Mouse (Mus musculus): ENCODE measurements around the gene Pbx3. TPM values are rescaled to one million over a fixed set of nuclear protein-coding genes. Genes with fewer than 3 reads are reported as not detected.

The Pbx3 gene
- polyA plus RNA-seq (2011; ENCODE audit: insufficient read depth, insufficient read length, low read depth, missing spikeins), result 16.2 and 16.8 TPM in 2 replicates

GRCm38 (mm10) chr2:34372305-34373301, at the start of gene Pbx3:
Gene Pbx3, minus strand, starts transcription at chr2:34373142.
- Histone ChIP-seq H3K4me1 (ENCODE audit: control insufficient read depth, insufficient read depth, low read length) (no peaks in the 10 kb centered on the region), H3K9ac (ENCODE audit: low read depth, poor library complexity, severe bottlenecking) (peak within 1 kb of the TSS; percentile 100), H3K36me3 (ENCODE audit: control insufficient read depth, insufficient read depth, low read length, poor library complexity, severe bottlenecking) (no peaks in the 10 kb centered on the region), H3K4me3 (ENCODE audit: low read depth, low read length) (peak within 1 kb of the TSS; percentile 60), H3K9me3 (replicated peaks; ENCODE audit: control insufficient read depth, insufficient read depth, low read length, poor library complexity, severe bottlenecking) (no peaks in the 10 kb centered on the region), H3K27me3 (ENCODE audit: control insufficient read depth, insufficient read depth, low read length, poor library complexity, severe bottlenecking) (0 out of 2 replicates have a peak, but pooled peaks cover 1% of the 10 kb centered on the region), H3K27ac (ENCODE audit: insufficient read depth, low read length) (no peak within 1 kb of the TSS)
- TF ChIP-seq EP300 (IDR thresholded peaks at IDR 0.05; ENCODE audit: insufficient read depth, low read depth, low read length) (no peak), POLR2A (IDR thresholded peaks at IDR 0.05; ENCODE audit: insufficient read depth, low read length) (peak; percentile 10)

- Histone ChIP-seq H3K4me3 (ENCODE audit: low read depth, low read length) (no peak overlapping the region), H3K27me3 (ENCODE audit: control insufficient read depth, insufficient read depth, low read length, poor library complexity, severe bottlenecking) (no peaks in the 10 kb centered on the region), H3K27ac (ENCODE audit: insufficient read depth, low read length) (no peak overlapping the region), H3K36me3 (ENCODE audit: control insufficient read depth, insufficient read depth, low read length, poor library complexity, severe bottlenecking) (no peaks in the 10 kb centered on the region), H3K9me3 (replicated peaks; ENCODE audit: control insufficient read depth, insufficient read depth, low read length, poor library complexity, severe bottlenecking) (no peaks in the 10 kb centered on the region), H3K9ac (ENCODE audit: low read depth, poor library complexity, severe bottlenecking) (no peak overlapping the region), H3K4me1 (ENCODE audit: control insufficient read depth, insufficient read depth, low read length) (no peaks in the 10 kb centered on the region)
- TF ChIP-seq CTCF (IDR thresholded peaks at IDR 0.05; ENCODE audit: low read depth, low read length), result no peak
- no peak for TF ChIP-seq EP300 (IDR thresholded peaks at IDR 0.05; ENCODE audit: insufficient read depth, low read depth, low read length)
These were observed 47.3 kb upstream of the Pbx3 start for GRCm38 (mm10) chr2:34420256-34420655.

DNA sequence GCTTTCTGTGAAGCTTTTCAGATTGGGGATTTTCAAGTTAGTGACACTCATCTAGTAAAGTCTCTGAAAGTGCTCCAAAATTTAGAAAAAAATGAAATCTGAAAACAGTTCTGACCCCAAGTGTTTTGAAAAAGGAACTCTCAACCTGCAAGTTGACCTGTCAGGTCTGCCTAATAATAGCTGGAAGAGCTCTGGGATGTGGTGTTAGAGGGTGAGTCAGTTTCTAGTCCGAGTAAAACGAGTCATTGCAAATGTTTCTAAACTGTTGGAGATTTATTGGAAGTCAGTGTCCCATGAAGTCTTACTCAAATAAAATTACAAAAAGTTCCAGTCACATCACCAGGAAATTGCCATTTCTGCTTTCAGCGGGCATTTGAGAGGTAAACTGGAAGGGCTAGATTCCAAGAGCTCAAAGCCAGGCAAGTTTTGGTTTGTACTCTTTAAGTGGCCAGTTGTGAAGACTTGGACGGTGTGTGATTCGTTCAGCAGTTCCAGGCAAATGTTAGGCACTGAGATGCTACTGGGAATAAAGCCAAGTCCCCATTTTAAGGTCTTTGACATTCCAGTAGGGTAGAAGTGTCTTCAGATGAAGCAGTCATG, 36.9 kb upstream of the Pbx3 start:
- Histone ChIP-seq H3K4me1 (ENCODE audit: control insufficient read depth, insufficient read depth, low read length) (no peaks in the 10 kb centered on the region), H3K9ac (ENCODE audit: low read depth, poor library complexity, severe bottlenecking) (no peak overlapping the region), H3K27me3 (ENCODE audit: control insufficient read depth, insufficient read depth, low read length, poor library complexity, severe bottlenecking) (no peaks in the 10 kb centered on the region), H3K4me3 (ENCODE audit: low read depth, low read length) (no peak overlapping the region), H3K36me3 (ENCODE audit: control insufficient read depth, insufficient read depth, low read length, poor library complexity, severe bottlenecking) (no peaks in the 10 kb centered on the region), H3K27ac (ENCODE audit: insufficient read depth, low read length) (no peak overlapping the region), H3K9me3 (replicated peaks; ENCODE audit: control insufficient read depth, insufficient read depth, low read length, poor library complexity, severe bottlenecking) (no peaks in the 10 kb centered on the region)
- no peak for TF ChIP-seq POLR2A (IDR thresholded peaks at IDR 0.05; ENCODE audit: insufficient read depth, low read length)
- no peak for TF ChIP-seq CTCF (IDR thresholded peaks at IDR 0.05; ENCODE audit: low read depth, low read length)
- TF ChIP-seq EP300 (IDR thresholded peaks at IDR 0.05; ENCODE audit: insufficient read depth, low read depth, low read length), result no peak

DNA sequence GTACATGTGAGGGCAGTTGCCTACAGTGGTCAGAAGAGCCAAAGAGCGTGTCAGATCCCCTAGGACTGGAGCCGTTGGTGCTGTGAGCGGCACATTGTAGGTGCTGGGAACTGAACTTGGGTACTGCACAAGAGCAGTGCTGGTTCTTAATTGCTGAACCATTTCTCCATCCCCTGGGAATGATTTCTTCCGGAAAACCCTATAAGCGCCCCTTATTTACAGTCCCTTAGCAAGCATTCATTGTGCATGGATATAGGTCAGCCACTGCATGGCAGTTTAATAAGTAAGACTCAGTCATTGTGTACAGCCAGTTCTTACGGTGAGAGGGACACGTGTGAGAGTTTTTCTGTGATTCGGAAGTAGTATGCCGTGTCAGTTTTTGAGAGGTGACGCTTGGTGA, 35.4 kb upstream of the Pbx3 start:
- TF ChIP-seq CTCF (IDR thresholded peaks at IDR 0.05; ENCODE audit: low read depth, low read length), result no peak
- no peak for TF ChIP-seq EP300 (IDR thresholded peaks at IDR 0.05; ENCODE audit: insufficient read depth, low read depth, low read length)
- no peak for TF ChIP-seq POLR2A (IDR thresholded peaks at IDR 0.05; ENCODE audit: insufficient read depth, low read length)
- Histone ChIP-seq H3K27me3 (ENCODE audit: control insufficient read depth, insufficient read depth, low read length, poor library complexity, severe bottlenecking) (no peaks in the 10 kb centered on the region), H3K9ac (ENCODE audit: low read depth, poor library complexity, severe bottlenecking) (no peak overlapping the region), H3K27ac (ENCODE audit: insufficient read depth, low read length) (no peak overlapping the region), H3K4me1 (ENCODE audit: control insufficient read depth, insufficient read depth, low read length) (no peaks in the 10 kb centered on the region), H3K4me3 (ENCODE audit: low read depth, low read length) (no peak overlapping the region), H3K9me3 (replicated peaks; ENCODE audit: control insufficient read depth, insufficient read depth, low read length, poor library complexity, severe bottlenecking) (no peaks in the 10 kb centered on the region), H3K36me3 (ENCODE audit: control insufficient read depth, insufficient read depth, low read length, poor library complexity, severe bottlenecking) (no peaks in the 10 kb centered on the region)

- H3K36me3 ChIP-seq (ENCODE audit: control insufficient read depth, insufficient read depth, low read length, poor library complexity, severe bottlenecking), result no peaks in the 10 kb centered on the region
- no peaks in the 10 kb centered on the region for H3K9me3 ChIP-seq (replicated peaks; ENCODE audit: control insufficient read depth, insufficient read depth, low read length, poor library complexity, severe bottlenecking)
- H3K27ac ChIP-seq (ENCODE audit: insufficient read depth, low read length), result no peak overlapping the region
- no peaks in the 10 kb centered on the region for H3K4me1 ChIP-seq (ENCODE audit: control insufficient read depth, insufficient read depth, low read length)
- H3K4me3 ChIP-seq (ENCODE audit: low read depth, low read length), result no peak overlapping the region
- TF ChIP-seq POLR2A (IDR thresholded peaks at IDR 0.05; ENCODE audit: insufficient read depth, low read length), result no peak
- TF ChIP-seq EP300 (IDR thresholded peaks at IDR 0.05; ENCODE audit: insufficient read depth, low read depth, low read length), result no peak
- no peak for TF ChIP-seq CTCF (IDR thresholded peaks at IDR 0.05; ENCODE audit: low read depth, low read length)
- H3K9ac ChIP-seq (ENCODE audit: low read depth, poor library complexity, severe bottlenecking), result peak overlapping the region; percentile 86
- H3K27me3 ChIP-seq (ENCODE audit: control insufficient read depth, insufficient read depth, low read length, poor library complexity, severe bottlenecking), result no peaks in the 10 kb centered on the region
These were observed 34.7 kb upstream of the Pbx3 start for GRCm38 (mm10) chr2:34407596-34407995.
